Mouse (Mus musculus) kidney, embryonic 14.5 days (tissue): ENCODE measurements around the gene Dock4. TPM values are rescaled to one million over a fixed set of nuclear protein-coding genes. Genes with fewer than 3 reads are reported as not detected.

Experiments
- ATAC-seq: fragments of 200-750 bp; cut with Nextera tagmentation; 2 replicates; pipeline ENCODE4 v1.8.0; 2017; ENCODE audit warnings: moderate number of reproducible peaks, mild to moderate bottlenecking, moderate TSS enrichment, moderate library complexity; ENCODE audit not compliant: low FRiP score, low TSS enrichment
- H3K27ac ChIP-seq: fragments of 300-500 bp; sonication (generic); 2 replicates; pipeline ENCODE4 v1.5.1; 2014; ENCODE audit warnings: low read depth, mild to moderate bottlenecking, low read length, moderate library complexity, mixed read lengths
- H3K27me3 ChIP-seq: fragments of 300-500 bp; sonication (generic); 2 replicates; pipeline ENCODE4 v1.6.1; 2014; ENCODE audit warnings: mild to moderate bottlenecking, low read length; ENCODE audit not compliant: control insufficient read depth, insufficient read depth
- H3K36me3 ChIP-seq: fragments of 300-500 bp; sonication (generic); 2 replicates; pipeline ENCODE4 v1.6.1; 2014; ENCODE audit warnings: low read length, mixed read lengths; ENCODE audit not compliant: control insufficient read depth, insufficient read depth
- H3K4me1 ChIP-seq: fragments of 300-500 bp; sonication (generic); 2 replicates; pipeline ENCODE4 v1.6.1; 2014; ENCODE audit warnings: low read length, mixed read lengths; ENCODE audit not compliant: control insufficient read depth, insufficient read depth
- H3K4me2 ChIP-seq: fragments of 300-500 bp; sonication (generic); replicated peaks from 2 replicates; pipeline ENCODE4 v1.6.1; 2014; ENCODE audit warnings: low read depth, mild to moderate bottlenecking, low read length
- H3K4me3 ChIP-seq: fragments of 300-500 bp; sonication (generic); 2 replicates; pipeline ENCODE4 v1.5.1; 2014; ENCODE audit warnings: mild to moderate bottlenecking, low read length
- H3K9ac ChIP-seq: fragments of 300-500 bp; sonication (generic); 2 replicates; pipeline ENCODE4 v1.6.1; 2014; ENCODE audit warnings: low read depth, mild to moderate bottlenecking, low read length, moderate library complexity
- H3K9me3 ChIP-seq: fragments of 300-500 bp; sonication (generic); 2 replicates; pipeline ENCODE4 v1.6.1; 2016; ENCODE audit warnings: low read length; ENCODE audit not compliant: control insufficient read depth
- WGBS: fragments of 180-500 bp; shearing (Covaris S2); extraction: QIAGEN DNeasy Blood & Tissue Kit; methylation state at CpG from one replicate; pipeline ENCODE4 v1.1.7; 2014; 5-methylcytosine and 5-hydroxymethylcytosine counted together
- polyA plus RNA-seq: library from polyadenylated mRNA; unstranded; fragments of >200 nt; fragmentation: Nextera tagmentation; extraction: Ambion mirVana; gene quantifications from 2 replicates; pipeline ENCODE4 v1.2.1, GENCODE M21; 2014

The Dock4 gene
- polyA plus RNA-seq, 1 experiment from 2014 or later: 17.9 TPM

GRCm38 (mm10) chr12:40702233-40702792 is 256.6 kb downstream of the Dock4 start:
- Histone ChIP-seq H3K27ac (no peak overlapping the region), H3K27me3 (no peaks in the 10 kb centered on the region), H3K4me2 (no peak overlapping the region), H3K4me3 (no peak overlapping the region), H3K36me3 (no peaks in the 10 kb centered on the region), H3K4me1 (no peaks in the 10 kb centered on the region), H3K9ac (no peak overlapping the region), H3K9me3 (no peaks in the 10 kb centered on the region)
- WGBS: 50% methylated on average over 5 of the region's 5 CpGs
- ATAC-seq: no peak

GRCm38 (mm10) chr12:40704296-40704695 is 258.5 kb downstream of the Dock4 start:
- no peaks in the 10 kb centered on the region for H3K9me3 ChIP-seq
- no peak overlapping the region for H3K9ac ChIP-seq
- H3K4me3 ChIP-seq: no peak overlapping the region
- no peaks in the 10 kb centered on the region for H3K4me1 ChIP-seq
- H3K36me3 ChIP-seq: no peaks in the 10 kb centered on the region
- WGBS: 71% methylated on average over 5 of the region's 5 CpGs
- no peak for ATAC-seq
- no peak overlapping the region for H3K4me2 ChIP-seq
- H3K27ac ChIP-seq: no peak overlapping the region
- no peaks in the 10 kb centered on the region for H3K27me3 ChIP-seq

GRCm38 (mm10) chr12:40707108-40707507 is 261.4 kb downstream of the Dock4 start:
- ATAC-seq: no peak
- Histone ChIP-seq H3K4me3 (no peak overlapping the region), H3K4me1 (no peaks in the 10 kb centered on the region), H3K9ac (no peak overlapping the region), H3K27me3 (no peaks in the 10 kb centered on the region), H3K4me2 (no peak overlapping the region), H3K36me3 (no peaks in the 10 kb centered on the region), H3K9me3 (no peaks in the 10 kb centered on the region), H3K27ac (no peak overlapping the region)
- WGBS: 79% methylated on average over 1 of the region's 1 CpGs

- no peaks in the 10 kb centered on the region for H3K27me3 ChIP-seq
- no peak overlapping the region for H3K4me3 ChIP-seq
- 79% methylated on average over 2 of the region's 2 CpGs for WGBS
- no peak for ATAC-seq
- no peak overlapping the region for H3K4me2 ChIP-seq
- H3K9me3 ChIP-seq: no peaks in the 10 kb centered on the region
- no peak overlapping the region for H3K27ac ChIP-seq
- no peak overlapping the region for H3K9ac ChIP-seq
- no peaks in the 10 kb centered on the region for H3K4me1 ChIP-seq
- H3K36me3 ChIP-seq: no peaks in the 10 kb centered on the region
Observed at GRCm38 (mm10) chr12:40709094-40709493, 263.3 kb downstream of the Dock4 start.

- H3K9ac ChIP-seq: no peak overlapping the region
- no peak overlapping the region for H3K4me2 ChIP-seq
- no peaks in the 10 kb centered on the region for H3K36me3 ChIP-seq
- WGBS: 86% methylated on average over 3 of the region's 3 CpGs
- no peaks in the 10 kb centered on the region for H3K4me1 ChIP-seq
- no peak overlapping the region for H3K27ac ChIP-seq
- no peak for ATAC-seq
- H3K27me3 ChIP-seq: no peaks in the 10 kb centered on the region
- no peak overlapping the region for H3K4me3 ChIP-seq
- no peaks in the 10 kb centered on the region for H3K9me3 ChIP-seq
Observed at GRCm38 (mm10) chr12:40712235-40712634, 266.5 kb downstream of the Dock4 start.

GRCm38 (mm10) chr12:40714288-40714687 is 268.5 kb downstream of the Dock4 start:
- Histone ChIP-seq H3K36me3 (no peaks in the 10 kb centered on the region), H3K9ac (no peak overlapping the region), H3K4me2 (no peak overlapping the region), H3K27ac (no peak overlapping the region), H3K27me3 (no peaks in the 10 kb centered on the region), H3K9me3 (no peaks in the 10 kb centered on the region), H3K4me3 (no peak overlapping the region), H3K4me1 (no peaks in the 10 kb centered on the region)
- no peak for ATAC-seq
- 74% methylated on average over 5 of the region's 5 CpGs for WGBS

GRCm38 (mm10) chr12:40715174-40715573 is 269.4 kb downstream of the Dock4 start:
- Histone ChIP-seq H3K27me3 (no peaks in the 10 kb centered on the region), H3K4me3 (no peak overlapping the region), H3K9ac (no peak overlapping the region), H3K4me2 (no peak overlapping the region), H3K36me3 (no peaks in the 10 kb centered on the region), H3K9me3 (no peaks in the 10 kb centered on the region), H3K4me1 (no peaks in the 10 kb centered on the region), H3K27ac (no peak overlapping the region)
- ATAC-seq: no peak
- 91% methylated on average over 2 of the region's 2 CpGs for WGBS

- H3K4me2 ChIP-seq: no peak overlapping the region
- H3K9ac ChIP-seq: no peak overlapping the region
- H3K36me3 ChIP-seq: no peaks in the 10 kb centered on the region
- 87% methylated on average over 2 of the region's 2 CpGs for WGBS
- H3K27ac ChIP-seq: no peak overlapping the region
- H3K4me1 ChIP-seq: no peaks in the 10 kb centered on the region
- ATAC-seq: no peak
- H3K27me3 ChIP-seq: no peaks in the 10 kb centered on the region
- no peak overlapping the region for H3K4me3 ChIP-seq
- no peaks in the 10 kb centered on the region for H3K9me3 ChIP-seq
Observed at GRCm38 (mm10) chr12:40728373-40728772, 282.6 kb downstream of the Dock4 start.

- no peaks in the 10 kb centered on the region for H3K27me3 ChIP-seq
- no peak for ATAC-seq
- no peaks in the 10 kb centered on the region for H3K4me1 ChIP-seq
- no peak overlapping the region for H3K9ac ChIP-seq
- H3K4me3 ChIP-seq: no peak overlapping the region
- no peak overlapping the region for H3K4me2 ChIP-seq
- no peak overlapping the region for H3K27ac ChIP-seq
- 83% methylated on average over 3 of the region's 3 CpGs for WGBS
- H3K36me3 ChIP-seq: no peaks in the 10 kb centered on the region
- H3K9me3 ChIP-seq: no peaks in the 10 kb centered on the region
Observed at GRCm38 (mm10) chr12:40730756-40731155, 285.0 kb downstream of the Dock4 start.
